Mouse (Mus musculus) brain, embryonic 14.5 days (tissue): ENCODE data around the gene Phkg1.

Experiments
- CTCF ChIP-seq: fragments of 200-500 bp; IDR thresholded peaks from 2 replicates; pipeline ENCODE4 v1.5.1; 2012; ENCODE audit warnings: inconsistent platforms, mild to moderate bottlenecking, moderate library complexity, borderline replicate concordance; ENCODE audit not compliant: insufficient read depth, insufficient read length; ENCODE audit errors: extremely low read depth
- POLR2A ChIP-seq: fragments of 200-500 bp; IDR thresholded peaks from 2 replicates; pipeline ENCODE4 v1.6.1; 2012; ENCODE audit warnings: mild to moderate bottlenecking, inconsistent platforms, borderline replicate concordance; ENCODE audit not compliant: poor library complexity, insufficient read depth, insufficient read length, severe bottlenecking; ENCODE audit errors: extremely low read depth

DNA sequence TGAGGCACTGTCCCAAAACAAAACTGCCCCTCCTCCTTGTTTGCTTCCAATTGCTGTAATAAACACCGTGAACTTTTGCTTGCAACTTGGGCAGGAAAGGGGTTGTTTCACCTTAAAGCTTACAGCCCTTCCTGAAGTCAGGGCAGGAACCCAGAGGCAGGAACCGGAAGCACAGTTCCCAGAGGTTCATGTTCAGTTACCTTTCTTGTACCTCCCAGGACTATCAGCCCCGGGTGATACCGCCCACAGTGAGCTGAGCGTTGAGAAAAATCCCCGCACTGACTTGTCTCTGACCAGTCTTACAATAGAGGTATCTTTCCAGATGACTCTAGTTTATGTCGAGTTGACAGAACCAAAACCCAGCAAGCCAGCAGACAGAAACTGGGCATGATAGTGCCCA lies 11.2 kb upstream of the Phkg1 start:
- no peak for TF ChIP-seq CTCF
- no peak for TF ChIP-seq POLR2A
